Mouse (Mus musculus) pancreas, adult 10 weeks (tissue): Measurements from ENCODE around the gene Vmn1r50. TPM values are rescaled to one million over a fixed set of nuclear protein-coding genes. Genes with fewer than 3 reads are reported as not detected.

ENCODE experiments used
- polyA plus RNA-seq: library from polyadenylated mRNA; stranded (reverse); fragments of 350-450 nt; fragmentation: Illumina TruSeq; extraction: RNeasy Lipid Tissue Mini Kit (QIAGEN cat#74804); gene quantifications from one replicate; pipeline ENCODE4 v1.2.3, GENCODE M21; 2015; ENCODE audit warnings: low read depth, low replicate concordance; ENCODE audit not compliant: insufficient read depth

The Vmn1r50 gene
- polyA plus RNA-seq, result not detected

DNA sequence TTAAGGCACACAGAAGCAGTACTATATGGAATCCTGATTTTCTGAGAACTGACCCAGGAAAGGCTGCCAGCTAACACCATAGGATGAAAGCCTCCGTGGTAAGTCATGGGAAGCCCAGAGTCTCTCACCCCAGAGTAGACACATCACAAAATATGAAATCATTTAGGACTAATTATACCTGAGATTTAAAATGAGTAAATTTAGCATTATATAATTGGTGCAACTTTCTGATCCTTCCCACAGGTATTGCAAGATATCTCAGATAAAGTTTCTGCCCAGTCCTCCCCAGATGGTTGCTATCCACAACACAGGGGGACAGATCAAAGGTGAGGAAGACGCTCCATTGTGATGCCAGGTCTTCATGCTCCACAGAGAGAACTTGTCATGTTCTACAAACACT is at the start of gene Vmn1r50:
TSS of gene Vmn1r50 (plus strand) at position 301 of the 400 bp plus-strand sequence.

DNA sequence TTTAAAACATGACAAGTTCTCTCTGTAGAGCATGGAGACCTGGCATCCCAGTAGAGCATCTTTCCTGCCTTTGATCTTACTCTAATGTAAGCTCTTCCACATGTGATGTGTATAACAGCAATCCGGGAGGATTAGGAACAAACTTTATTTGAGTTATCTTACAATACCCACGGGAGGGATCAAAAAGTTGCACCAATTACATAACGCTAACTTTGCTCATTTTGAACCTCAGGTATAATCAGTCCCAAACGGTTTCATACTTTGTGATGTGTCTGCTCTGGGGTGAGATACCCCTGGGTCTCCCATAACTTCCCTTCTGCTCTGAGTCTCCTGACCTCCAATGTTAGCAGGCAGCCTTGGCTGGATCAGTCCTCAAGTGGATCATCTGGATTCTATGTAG is 22.8 kb upstream of the Vmn1r50 start, which contains the start of gene Vmn1r49:
TSS of gene Vmn1r49 (minus strand) at position 101 of the 400 bp plus-strand sequence.

DNA sequence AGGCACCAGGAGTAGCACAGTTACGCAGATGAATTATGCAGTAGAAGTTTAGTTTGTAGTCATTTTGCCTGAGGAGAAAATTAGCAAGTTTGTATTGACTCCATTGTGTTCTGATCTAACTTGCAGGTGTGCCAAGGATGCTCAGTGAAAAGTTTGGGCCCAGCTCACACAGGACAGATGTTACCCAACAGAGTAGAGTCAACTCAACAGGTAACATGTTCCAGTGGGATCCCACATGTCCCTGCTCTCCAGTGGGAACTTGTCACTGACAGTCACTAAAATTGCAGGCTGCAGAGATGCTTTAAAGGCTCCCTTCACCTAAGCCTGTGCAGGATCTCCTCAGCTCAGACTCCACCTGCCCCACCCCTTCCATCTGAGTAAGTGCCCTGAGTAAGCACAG is 21.1 kb downstream of the Vmn1r50 start, which contains the start of gene Vmn1r51:
TSS of gene Vmn1r51 (plus strand) at position 301 of the 400 bp plus-strand sequence.

Other genes with a start within 250 kb of the Vmn1r50 start
- gene Vmn1r42, start 225.0 kb upstream of the Vmn1r50 start, polyA plus RNA-seq, result not detected
- gene Vmn1r43, start 225.0 kb upstream of the Vmn1r50 start, polyA plus RNA-seq, result not detected
- gene Vmn1r44, start 217.8 kb upstream of the Vmn1r50 start, polyA plus RNA-seq, result not detected
- gene Vmn1r45, start 160.8 kb upstream of the Vmn1r50 start, polyA plus RNA-seq, result not detected
- gene Vmn1r46, start 132.1 kb upstream of the Vmn1r50 start, polyA plus RNA-seq, result not detected
- not detected for gene Vmn1r47, start 85.3 kb upstream of the Vmn1r50 start, polyA plus RNA-seq
- not detected for gene Vmn1r48, start 64.6 kb upstream of the Vmn1r50 start, polyA plus RNA-seq
- not detected for gene Vmn1r49, start 22.9 kb upstream of the Vmn1r50 start, polyA plus RNA-seq
- gene Vmn1r51, start 21.2 kb downstream of the Vmn1r50 start, polyA plus RNA-seq, result not detected
- gene Vmn1r52, start 73.4 kb downstream of the Vmn1r50 start, polyA plus RNA-seq, result not detected
- gene V1ra8, start 101.4 kb downstream of the Vmn1r50 start, polyA plus RNA-seq, result not detected
- gene Vmn1r53, start 123.0 kb downstream of the Vmn1r50 start, polyA plus RNA-seq, result not detected
- not detected for gene Vmn1r54, start 144.9 kb downstream of the Vmn1r50 start, polyA plus RNA-seq
- gene BC048671, start 199.8 kb downstream of the Vmn1r50 start, polyA plus RNA-seq, result not detected
- gene Chst13, start 223.8 kb downstream of the Vmn1r50 start, polyA plus RNA-seq, result not detected
- not detected for gene Uroc1, start 231.9 kb downstream of the Vmn1r50 start, polyA plus RNA-seq